Mouse (Mus musculus): Measurements from ENCODE around the gene Fam25c. TPM values are rescaled to one million over a fixed set of nuclear protein-coding genes. Genes with fewer than 3 reads are reported as not detected.

The Fam25c gene
- total and polyA plus RNA-seq, 3 experiments: not detected

DNA sequence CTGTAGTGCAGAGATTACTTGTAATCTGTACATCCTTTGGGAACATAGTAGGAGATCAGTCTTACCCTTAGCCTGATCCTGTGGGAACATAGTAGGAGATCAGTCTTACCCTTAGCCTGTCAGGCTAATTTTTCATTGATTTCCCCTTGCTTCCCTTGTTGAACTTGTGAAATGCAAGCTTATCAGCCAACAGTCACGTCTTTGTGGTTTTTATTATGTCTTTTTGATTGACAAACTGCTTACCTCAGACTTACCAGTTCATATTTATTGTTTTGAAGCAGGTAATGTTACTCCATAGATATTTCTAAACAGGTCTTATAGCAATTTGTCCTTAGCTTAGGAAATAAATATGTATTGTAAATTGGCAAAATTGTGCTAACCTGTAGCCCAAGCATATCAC is 27.6 kb downstream of the Fam25c start:
- in situ Hi-C loops (cut with MboI; ENCODE audit: low pct_ligation_motif_present, low pct_unique_long_range_greater_than_20kb, low sequenced_read_pairs) (no loop called here), dilution Hi-C loops (cut with MboI; ENCODE audit: extremely low pct_ligation_motif_present, extremely low pct_unique_long_range_greater_than_20kb, low sequenced_read_pairs) (no loop called here)
- Histone ChIP-seq H3K9ac (ENCODE audit: insufficient read depth, low read depth) (no peak overlapping the region), H3K4me2 (ENCODE audit: insufficient read depth, low read depth, poor library complexity, severe bottlenecking) (no peak overlapping the region), H3K4me3 (replicated peaks in 1 of 3; ENCODE audit: low read depth in 2 of 3, low read length in 2 of 3, poor library complexity in 1 of 3) (no peak overlapping the region), H3K27ac (ENCODE audit: insufficient read depth, low read depth) (no peak overlapping the region), H3K4me1 (ENCODE audit: control insufficient read depth in 1 of 2, insufficient read depth in 2 of 2) (peaks cover 0 to 12% of the 10 kb centered on the region in 2 experiments; a peak in 1 of 4 replicates), H3K36me3 (replicated peaks in 1 of 2; ENCODE audit: control insufficient read depth in 1 of 2, insufficient read depth in 1 of 2, low read length in 1 of 2) (peaks cover 45 to 86% of the 10 kb centered on the region in 2 experiments), H3K79me2 (replicated peaks; ENCODE audit: control insufficient read depth, extremely low read depth, insufficient read depth, poor library complexity, severe bottlenecking) (no peaks in the 10 kb centered on the region), H3K9me3 (replicated peaks; ENCODE audit: low read length) (no peaks in the 10 kb centered on the region), H3K27me3 (replicated peaks) (no peaks in the 10 kb centered on the region)
- TF ChIP-seq MEF2A (IDR thresholded peaks at IDR 0.05; ENCODE audit: borderline replicate concordance, low read depth, low read length): no peak
- no peak for TF ChIP-seq POLR2AphosphoS2 (IDR thresholded peaks at IDR 0.05; ENCODE audit: low read depth, low read length)
- no peak for TF ChIP-seq UBTF (IDR thresholded peaks at IDR 0.05; ENCODE audit: low read depth, low read length)
- TF ChIP-seq MAZ (IDR thresholded peaks at IDR 0.05; ENCODE audit: low read depth, low read length): no peak
- no peak for TF ChIP-seq MXI1 (IDR thresholded peaks at IDR 0.05; ENCODE audit: low read depth, low read length)
- no peak for TF ChIP-seq BHLHE40 (IDR thresholded peaks at IDR 0.05; ENCODE audit: low read depth, low read length)
- no peak for TF ChIP-seq TBP (conservative IDR thresholded peaks at IDR 0.05; ENCODE audit: low read depth, low read length)
- no peak for TF ChIP-seq ZC3H11A (IDR thresholded peaks at IDR 0.05; ENCODE audit: low read depth, low read length)
- TF ChIP-seq PAX5 (IDR thresholded peaks at IDR 0.05; ENCODE audit: low read length): no peak
- no peak for TF ChIP-seq ZMIZ1 (IDR thresholded peaks at IDR 0.05; ENCODE audit: low read depth, low read length)
- no peak for TF ChIP-seq JUN (IDR thresholded peaks at IDR 0.05; ENCODE audit: insufficient read depth, low read depth, low read length)
- no peak for DNase-seq (ENCODE audit: extremely low read depth)

DNA sequence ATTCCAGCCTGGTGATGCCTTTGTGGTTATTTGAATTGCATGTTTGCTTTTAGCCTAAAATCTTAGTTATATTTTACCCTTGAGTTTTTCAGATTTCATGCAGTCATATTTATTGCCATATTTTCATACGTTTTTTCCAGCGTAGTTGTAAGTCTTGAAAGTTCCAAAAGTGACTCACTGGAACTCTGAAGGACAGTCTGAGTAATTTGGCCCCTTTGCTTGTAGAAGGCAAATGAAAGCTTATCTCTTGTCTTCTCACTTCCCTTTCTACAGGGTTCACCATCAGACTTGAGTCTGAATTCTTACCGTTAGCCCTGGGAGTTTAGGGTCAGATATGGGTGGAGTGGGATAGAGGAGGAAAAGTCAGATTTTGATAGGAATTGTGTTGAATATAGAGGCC is 28.6 kb downstream of the Fam25c start:
- Histone ChIP-seq H3K9me3 (replicated peaks; ENCODE audit: low read length) (no peaks in the 10 kb centered on the region), H3K4me3 (replicated peaks in 1 of 3; ENCODE audit: low read depth in 2 of 3, low read length in 2 of 3, poor library complexity in 1 of 3) (no peak overlapping the region), H3K27ac (ENCODE audit: insufficient read depth, low read depth) (no peak overlapping the region), H3K4me2 (ENCODE audit: insufficient read depth, low read depth, poor library complexity, severe bottlenecking) (no peak overlapping the region), H3K27me3 (replicated peaks) (no peaks in the 10 kb centered on the region), H3K36me3 (replicated peaks in 1 of 2; ENCODE audit: control insufficient read depth in 1 of 2, insufficient read depth in 1 of 2, low read length in 1 of 2) (peaks cover 44 to 80% of the 10 kb centered on the region in 2 experiments), H3K79me2 (replicated peaks; ENCODE audit: control insufficient read depth, extremely low read depth, insufficient read depth, poor library complexity, severe bottlenecking) (no peaks in the 10 kb centered on the region), H3K4me1 (ENCODE audit: control insufficient read depth in 1 of 2, insufficient read depth in 2 of 2) (peaks cover 0 to 12% of the 10 kb centered on the region in 2 experiments; a peak in 1 of 4 replicates), H3K9ac (ENCODE audit: insufficient read depth, low read depth) (no peak overlapping the region)
- in situ Hi-C loops (cut with MboI; ENCODE audit: low pct_ligation_motif_present, low pct_unique_long_range_greater_than_20kb, low sequenced_read_pairs) (no loop called here), dilution Hi-C loops (cut with MboI; ENCODE audit: extremely low pct_ligation_motif_present, extremely low pct_unique_long_range_greater_than_20kb, low sequenced_read_pairs) (no loop called here)
- TF ChIP-seq JUN (IDR thresholded peaks at IDR 0.05; ENCODE audit: insufficient read depth, low read depth, low read length): no peak
- TF ChIP-seq EP300 (IDR thresholded peaks at IDR 0.05; ENCODE audit: low read length): peak; percentile 62; the same call in 1 of the 2 replicates
- TF ChIP-seq IRF4 (IDR thresholded peaks at IDR 0.05; ENCODE audit: low read depth, low read length): peak; percentile 55
- TF ChIP-seq UBTF (IDR thresholded peaks at IDR 0.05; ENCODE audit: low read depth, low read length): no peak
- peak; percentile 35 for DNase-seq (ENCODE audit: extremely low read depth)
